Mouse (Mus musculus) heart, embryonic 10.5 days (tissue): Measurements from ENCODE around the gene Kif16b. TPM values are rescaled to one million over a fixed set of nuclear protein-coding genes. Genes with fewer than 3 reads are reported as not detected.
"Not testable (repeated sequence)": the region's sequence is repeated elsewhere in the genome, so short reads cannot be mapped to it uniquely, and the experiment has no call there.

Experiments
- DNase-seq: peaks from one replicate; pipeline ENCODE4 v3.0.0-alpha.2; 2017; ENCODE audit warnings: low spot score
- H3K27ac ChIP-seq: fragments of 300-500 bp; sonication (generic); 2 replicates; pipeline ENCODE4 v1.5.1; 2016; ENCODE audit warnings: mild to moderate bottlenecking
- H3K27me3 ChIP-seq: fragments of 300-500 bp; sonication (generic); 2 replicates; pipeline ENCODE4 v1.6.1; 2016; ENCODE audit warnings: mild to moderate bottlenecking; ENCODE audit not compliant: poor library complexity, insufficient read depth, severe bottlenecking
- H3K36me3 ChIP-seq: fragments of 300-500 bp; sonication (generic); 2 replicates; pipeline ENCODE4 v1.6.1; 2016; ENCODE audit warnings: mild to moderate bottlenecking, moderate library complexity
- H3K4me1 ChIP-seq: fragments of 300-500 bp; sonication (generic); 2 replicates; pipeline ENCODE4 v1.6.1; 2016; ENCODE audit warnings: mild to moderate bottlenecking
- H3K4me3 ChIP-seq: fragments of 300-500 bp; sonication (generic); 2 replicates; pipeline ENCODE4 v1.5.1; 2016; ENCODE audit warnings: mild to moderate bottlenecking, moderate library complexity
- H3K9me3 ChIP-seq: fragments of 300-500 bp; sonication (generic); 2 replicates; pipeline ENCODE4 v1.6.1; 2016; ENCODE audit warnings: mild to moderate bottlenecking, moderate library complexity
- WGBS: fragments of 180-500 bp; shearing (Covaris S2); methylation state at CpG from one replicate; pipeline ENCODE4 v1.1.7; 2016; 5-methylcytosine and 5-hydroxymethylcytosine counted together
- polyA plus RNA-seq: library from polyadenylated mRNA; unstranded; fragments of >200 nt; fragmentation: Nextera tagmentation; extraction: Ambion mirVana; gene quantifications from 2 replicates; pipeline ENCODE4 v1.2.1, GENCODE M21; 2016

The Kif16b gene
- polyA plus RNA-seq, 1 experiment from 2014 or later: 9.6 TPM

DNA sequence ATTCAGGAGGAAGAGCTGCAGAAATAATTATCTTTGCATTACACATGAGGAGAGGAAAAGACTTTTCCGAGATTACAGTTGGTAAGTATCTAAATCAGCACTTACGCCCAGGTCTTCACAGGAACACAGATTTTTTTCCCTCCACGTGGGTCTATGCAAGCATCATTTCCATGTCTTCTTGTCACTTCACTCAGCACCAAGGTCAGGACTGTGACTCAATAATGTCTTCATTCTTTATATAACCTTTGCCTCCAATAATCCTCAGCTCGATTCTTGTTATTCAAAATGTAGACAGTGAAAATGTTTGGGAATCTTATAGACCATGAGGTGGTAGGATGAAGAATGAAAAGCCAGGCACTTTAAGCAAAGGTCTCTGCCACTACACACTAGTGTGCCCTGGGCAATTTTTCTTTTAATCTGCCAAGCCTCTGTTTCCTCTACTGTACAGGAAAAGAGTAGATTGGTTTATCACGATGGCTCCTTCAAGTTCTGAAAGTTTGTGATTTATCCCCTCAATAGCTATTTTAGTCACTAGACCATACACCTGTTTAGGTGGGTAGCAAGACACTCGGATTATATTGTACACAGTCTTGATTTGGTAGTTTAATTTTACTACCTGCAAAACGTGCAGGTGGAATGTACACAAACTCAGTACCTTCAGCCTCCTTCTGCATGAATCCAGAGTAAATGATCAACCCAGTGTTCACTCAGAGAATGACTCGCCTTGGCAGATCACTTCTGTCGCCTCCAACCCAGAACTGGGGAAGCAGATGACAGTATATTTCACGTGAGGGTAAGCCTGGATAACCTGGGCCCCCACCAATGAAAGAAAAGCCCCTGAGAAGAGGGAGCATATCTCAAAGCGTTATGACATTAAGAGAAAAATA is 316.2 kb downstream of the Kif16b start:
- Histone ChIP-seq H3K36me3 (no peaks in the 10 kb centered on the region), H3K27ac (no peak overlapping the region), H3K9me3 (no peaks in the 10 kb centered on the region), H3K4me1 (0 out of 2 replicates have a peak, but pooled peaks cover 5% of the 10 kb centered on the region), H3K27me3 (0 out of 2 replicates have a peak, but pooled peaks cover 5% of the 10 kb centered on the region), H3K4me3 (no peak overlapping the region)
- 82% methylated on average over 11 of the region's 11 CpGs for WGBS
- no peak for DNase-seq

- no peaks in the 10 kb centered on the region for H3K27me3 ChIP-seq
- H3K4me1 ChIP-seq: no peaks in the 10 kb centered on the region
- no peak overlapping the region for H3K27ac ChIP-seq
- DNase-seq: no peak
- H3K4me3 ChIP-seq: no peak overlapping the region
- H3K9me3 ChIP-seq: no peaks in the 10 kb centered on the region
- no peaks in the 10 kb centered on the region for H3K36me3 ChIP-seq
Observed at GRCm38 (mm10) chr2:142580449-142580848, 320.9 kb downstream of the Kif16b start.

DNA sequence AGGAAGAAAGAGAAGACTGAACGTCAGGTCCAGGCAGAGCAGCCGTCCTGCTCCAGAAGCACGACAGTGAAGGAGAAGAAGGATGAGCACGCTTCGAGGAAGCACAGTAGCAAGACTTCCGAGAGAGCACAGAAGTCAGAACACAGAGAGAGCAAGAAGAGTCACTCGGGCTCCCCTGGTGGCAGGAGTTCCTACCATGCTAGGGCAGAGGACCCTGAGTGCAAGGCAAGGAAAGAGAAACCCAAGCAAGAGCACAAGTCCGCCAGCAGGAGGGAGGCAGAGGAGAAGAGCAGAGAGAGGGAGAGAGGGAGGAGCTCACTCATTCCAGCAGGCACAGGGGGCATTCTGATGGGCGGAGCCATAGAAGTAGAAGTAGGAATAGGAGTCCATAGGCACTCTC is 323.9 kb downstream of the Kif16b start:
- 64% methylated on average over 9 of the region's 9 CpGs for WGBS
- not testable (repeated sequence) for H3K27me3 ChIP-seq, H3K36me3 ChIP-seq, H3K4me1 ChIP-seq, H3K27ac ChIP-seq, DNase-seq, H3K4me3 ChIP-seq, H3K9me3 ChIP-seq

- WGBS: 75% methylated on average over 8 of the region's 8 CpGs
- Histone ChIP-seq H3K4me1 (no peaks in the 10 kb centered on the region), H3K27ac (no peak overlapping the region), H3K36me3 (no peaks in the 10 kb centered on the region), H3K27me3 (no peaks in the 10 kb centered on the region), H3K9me3 (no peaks in the 10 kb centered on the region), H3K4me3 (no peak overlapping the region)
- no peak for DNase-seq
Observed at GRCm38 (mm10) chr2:142569771-142570170, 331.6 kb downstream of the Kif16b start.

Other genes with a start within 250 kb of the Kif16b start
- gene Snrpb2, start 161.5 kb upstream of the Kif16b start, polyA plus RNA-seq: 46.8 and 63.3 TPM in 2 replicates
- gene Otor, start 176.9 kb upstream of the Kif16b start, polyA plus RNA-seq: 0.20 and 0.51 TPM in 2 replicates